Mouse (Mus musculus) MEL (cell line): ENCODE data around the gene Grin3b. TPM values are rescaled to one million over a fixed set of nuclear protein-coding genes. Genes with fewer than 3 reads are reported as not detected.
A peak's percentile ranks its signal among the peaks of the same experiment; 100 is the strongest.

Experiments used
- DNase-seq: peaks from one replicate; pipeline ENCODE4 v3.0.0; 2011; ENCODE audit warnings: low read depth, low spot score
- H3K27ac ChIP-seq: 2 replicates; pipeline ENCODE4 v1.5.1; 2012; ENCODE audit warnings: low read depth, mild to moderate bottlenecking, control low read depth, low read length, moderate library complexity; ENCODE audit not compliant: control insufficient read depth
- H3K27me3 ChIP-seq, 2 experiments: fragments of 150-350 bp in 1 of 2; sonication (generic) in 1 of 2; 2 replicates each; pipeline ENCODE4 v1.6.1; 2012; ENCODE audit warnings: low read length in 2 of 2, mild to moderate bottlenecking in 2 of 2, improper control_type of control experiment in 1 of 2, moderate library complexity in 1 of 2; ENCODE audit not compliant: insufficient read depth in 2 of 2, control insufficient read depth in 1 of 2
- H3K36me3 ChIP-seq, 2 experiments: 2 replicates each; pipeline ENCODE4 v1.6.1; 2012 to 2014; ENCODE audit warnings: low read length in 2 of 2, improper control_type of control experiment in 1 of 2, inconsistent platforms in 1 of 2, mild to moderate bottlenecking in 1 of 2; ENCODE audit not compliant: insufficient read depth in 2 of 2, control insufficient read depth in 1 of 2
- H3K4me1 ChIP-seq, 2 experiments: fragments of 150-350 bp in 1 of 2; sonication (generic) in 1 of 2; 2 replicates each; pipeline ENCODE4 v1.6.1; 2012; ENCODE audit warnings: low read length in 2 of 2, improper control_type of control experiment in 1 of 2, mild to moderate bottlenecking in 1 of 2; ENCODE audit not compliant: insufficient read depth in 2 of 2, control insufficient read depth in 1 of 2
- H3K4me3 ChIP-seq, 2 experiments: fragments of 150-350 bp in 1 of 2; sonication (generic) in 1 of 2; 2 replicates each; pipeline ENCODE4 v1.5.1; 2012; ENCODE audit warnings: low read depth in 2 of 2, low read length in 2 of 2, mild to moderate bottlenecking in 2 of 2, moderate library complexity in 2 of 2, control low read depth in 1 of 2, improper control_type of control experiment in 1 of 2; ENCODE audit not compliant: control insufficient read depth in 1 of 2, insufficient read depth in 1 of 2
- H3K79me2 ChIP-seq: 2 replicates; pipeline ENCODE4 v1.6.1; 2012; ENCODE audit warnings: mild to moderate bottlenecking, low read length, moderate library complexity; ENCODE audit not compliant: control insufficient read depth, poor library complexity, insufficient read depth
- H3K9ac ChIP-seq: 2 replicates; pipeline ENCODE4 v1.6.1; 2012; ENCODE audit warnings: low read depth, mild to moderate bottlenecking, control low read depth, low read length, moderate library complexity; ENCODE audit not compliant: control insufficient read depth, poor library complexity, severe bottlenecking
- H3K9me3 ChIP-seq: fragments of 150-350 bp; sonication (generic); replicated peaks from 2 replicates; pipeline ENCODE4 v1.6.1; 2012; ENCODE audit warnings: mild to moderate bottlenecking, low read length, improper control_type of control experiment, moderate library complexity; ENCODE audit not compliant: insufficient read depth
- CHD1 ChIP-seq: IDR thresholded peaks from 2 replicates; pipeline ENCODE4 v1.6.1; 2012; ENCODE audit warnings: low read depth, mild to moderate bottlenecking, inconsistent platforms, low read length, improper control_type of control experiment
- E2F4 ChIP-seq: IDR thresholded peaks from 2 replicates; pipeline ENCODE4 v1.6.1; 2011; ENCODE audit warnings: low read depth, low read length, improper control_type of control experiment, borderline replicate concordance
- ELF1 ChIP-seq: IDR thresholded peaks from 2 replicates; pipeline ENCODE4 v1.6.1; 2014; ENCODE audit warnings: low read depth, mild to moderate bottlenecking, inconsistent platforms, low read length, improper control_type of control experiment, moderate library complexity
- EP300 ChIP-seq, 2 experiments: IDR thresholded peaks; 2 replicates each; pipeline ENCODE4 v1.6.1; 2011; ENCODE audit warnings: improper control_type of control experiment in 2 of 2, low read length in 2 of 2, low read depth in 1 of 2, mild to moderate bottlenecking in 1 of 2
- ETS1 ChIP-seq: IDR thresholded peaks from 2 replicates; pipeline ENCODE4 v1.6.1; 2012; ENCODE audit warnings: low read depth, mild to moderate bottlenecking, inconsistent platforms, low read length, improper control_type of control experiment, moderate library complexity
- HCFC1 ChIP-seq: IDR thresholded peaks from 2 replicates; pipeline ENCODE4 v1.6.1; 2012; ENCODE audit warnings: low read depth, mild to moderate bottlenecking, inconsistent platforms, low read length, improper control_type of control experiment, moderate library complexity
- MXI1 ChIP-seq: IDR thresholded peaks from 2 replicates; pipeline ENCODE4 v1.6.1; 2011; ENCODE audit warnings: mild to moderate bottlenecking, low read depth, low read length, improper control_type of control experiment
- MYC ChIP-seq: IDR thresholded peaks from 2 replicates; pipeline ENCODE4 v1.6.1; 2011; ENCODE audit warnings: low read depth, mild to moderate bottlenecking, low read length, improper control_type of control experiment, moderate library complexity
- NELFE ChIP-seq: IDR thresholded peaks from 2 replicates; pipeline ENCODE4 v1.6.1; 2011; ENCODE audit warnings: low read depth, low read length, improper control_type of control experiment
- NRF1 ChIP-seq: IDR thresholded peaks from 2 replicates; pipeline ENCODE4 v1.6.1; 2014; ENCODE audit warnings: low read depth, mild to moderate bottlenecking, inconsistent platforms, low read length, improper control_type of control experiment, moderate library complexity; ENCODE audit not compliant: poor library complexity, insufficient read depth, severe bottlenecking
- POLR2A ChIP-seq, 2 experiments: IDR thresholded peaks; 2 replicates each; pipeline ENCODE4 v1.6.1; 2011 to 2012; ENCODE audit warnings: low read length in 2 of 2, mild to moderate bottlenecking in 2 of 2, control low read depth in 1 of 2, improper control_type of control experiment in 1 of 2, low read depth in 1 of 2, moderate library complexity in 1 of 2; ENCODE audit not compliant: control insufficient read depth in 1 of 2, insufficient read depth in 1 of 2, poor library complexity in 1 of 2
- RCOR1 ChIP-seq: IDR thresholded peaks from 2 replicates; pipeline ENCODE4 v1.6.1; 2012; ENCODE audit warnings: low read depth, mild to moderate bottlenecking, inconsistent platforms, low read length, improper control_type of control experiment
- ZC3H11A ChIP-seq: IDR thresholded peaks from 2 replicates; pipeline ENCODE4 v1.6.1; 2012; ENCODE audit warnings: low read depth, mild to moderate bottlenecking, inconsistent platforms, low read length, improper control_type of control experiment
- ZKSCAN1 ChIP-seq: IDR thresholded peaks from 2 replicates; pipeline ENCODE4 v1.6.1; 2012; ENCODE audit warnings: low read depth, mild to moderate bottlenecking, inconsistent platforms, low read length, improper control_type of control experiment, moderate library complexity
- ZNF384 ChIP-seq: IDR thresholded peaks from 2 replicates; pipeline ENCODE4 v1.6.1; 2012; ENCODE audit warnings: low read depth, mild to moderate bottlenecking, inconsistent platforms, low read length, improper control_type of control experiment
- polyA plus RNA-seq, 2 experiments: library from polyadenylated mRNA; stranded (reverse) in 1 of 2; unstranded in 1 of 2; fragments of >175 nt in 1 of 2; fragments of >200 nt in 1 of 2; gene quantifications; 2 replicates each; pipeline versions ENCODE4 v1.2.1 to v1.2.4; 2012; ENCODE audit warnings: low replicate concordance in 2 of 2, low read depth in 1 of 2; ENCODE audit not compliant: insufficient read length in 2 of 2, insufficient read depth in 1 of 2, missing spikeins in 1 of 2
- total RNA-seq: library from RNA; depleted of rRNA; stranded (reverse); fragments of 300-350 nt; gene quantifications from 2 replicates; pipeline ENCODE4 v1.2.3, GENCODE M21; 2012

Grin3b gene
- total and polyA plus RNA-seq, 3 experiments, result 0.42 to 1.1 TPM; not detected in 1

GRCm38 (mm10) chr10:80002829-80003228, 32.3 kb downstream of the Grin3b start:
- Histone ChIP-seq H3K27me3 (no peaks in the 10 kb centered on the region), H3K4me1 (peaks cover 7 to 27% of the 10 kb centered on the region in 2 experiments), H3K27ac (peak overlapping the region; percentile 8; the same call in 1 of the 2 replicates), H3K9me3 (no peaks in the 10 kb centered on the region), H3K36me3 (peaks cover 0 to 14% of the 10 kb centered on the region in 2 experiments; a peak in 2 of 4 replicates), H3K79me2 (no peaks in the 10 kb centered on the region), H3K4me3 (no peak overlapping the region)
- DNase-seq, result no peak
- TF ChIP-seq NELFE, result no peak
- no peak for TF ChIP-seq MXI1
- no peak for TF ChIP-seq POLR2A (IDR thresholded peaks at IDR 0.05; ENCODE audit: control insufficient read depth in 1 of 2, insufficient read depth in 1 of 2, low read depth in 1 of 2, low read length in 2 of 2, poor library complexity in 1 of 2)
- no peak for TF ChIP-seq ETS1
- no peak for TF ChIP-seq ZKSCAN1
- TF ChIP-seq E2F4, result no peak
- TF ChIP-seq, all 39 proteins: peak for 0
- no peak overlapping the region for H3K9ac ChIP-seq

- Histone ChIP-seq H3K27me3 (no peaks in the 10 kb centered on the region), H3K4me1 (peaks cover 7 to 22% of the 10 kb centered on the region in 2 experiments), H3K9ac (peak overlapping the region; percentile 36), H3K9me3 (no peaks in the 10 kb centered on the region), H3K27ac (peak overlapping the region; percentile 72), H3K79me2 (no peaks in the 10 kb centered on the region), H3K4me3 (peak overlapping the region in 1 of 2 experiments; percentile 24; a peak in 1 of 4 replicates), H3K36me3 (peaks cover 0 to 12% of the 10 kb centered on the region in 2 experiments; a peak in 2 of 4 replicates)
- TF ChIP-seq CHD1 (0 out of 2 replicates have a peak, but pooled peaks have one; percentile 46), ZC3H11A (no peak), NRF1 (0 out of 2 replicates have a peak, but pooled peaks have one; percentile 22), RCOR1 (0 out of 2 replicates have a peak, but pooled peaks have one; percentile 10), ZNF384 (peak; percentile 97), NELFE (peak; percentile 26; the same call in 1 of the 2 replicates), POLR2A (IDR thresholded peaks at IDR 0.05; ENCODE audit: control insufficient read depth in 1 of 2, insufficient read depth in 1 of 2, low read depth in 1 of 2, low read length in 2 of 2, poor library complexity in 1 of 2) (peak in 1 of 2 experiments; percentile 31; a peak in 1 of 4 replicates), ELF1 (peak; percentile 78), EP300 (IDR thresholded peaks at IDR 0.05; ENCODE audit: low read depth in 1 of 2, low read length in 2 of 2) (0 out of 4 replicates have a peak, but pooled peaks of 1 of the 2 experiments have one; percentile 31), HCFC1 (no peak), MYC (no peak)
- peak; percentile 85 for DNase-seq
Observed at GRCm38 (mm10) chr10:80003374-80004232, 33.1 kb downstream of the Grin3b start.
